Mouse (Mus musculus) liver, embryonic 16.5 days (tissue): ENCODE measurements around the gene Tenm4. TPM values are rescaled to one million over a fixed set of nuclear protein-coding genes. Genes with fewer than 3 reads are reported as not detected.

Experiments used
- ATAC-seq: fragments of 200-750 bp; cut with Nextera tagmentation; 2 replicates; pipeline ENCODE4 v1.8.0; 2017; ENCODE audit warnings: low read depth, mild to moderate bottlenecking, moderate number of reproducible peaks, moderate library complexity
- H3K27ac ChIP-seq: fragments of 300-500 bp; sonication (generic); 2 replicates; pipeline ENCODE4 v1.5.1; 2014; ENCODE audit warnings: mild to moderate bottlenecking, low read length
- H3K27me3 ChIP-seq: fragments of 300-500 bp; sonication (generic); 2 replicates; pipeline ENCODE4 v1.6.1; 2014; ENCODE audit warnings: low read depth, low read length, mixed read lengths; ENCODE audit not compliant: control insufficient read depth, insufficient read depth
- H3K36me3 ChIP-seq: fragments of 300-500 bp; sonication (generic); 2 replicates; pipeline ENCODE4 v1.6.1; 2014; ENCODE audit warnings: mild to moderate bottlenecking; ENCODE audit not compliant: control insufficient read depth, insufficient read depth
- H3K4me1 ChIP-seq: fragments of 300-500 bp; sonication (generic); 2 replicates; pipeline ENCODE4 v1.6.1; 2014; ENCODE audit warnings: low read depth, low read length, mixed read lengths; ENCODE audit not compliant: control insufficient read depth
- H3K4me2 ChIP-seq: fragments of 300-500 bp; sonication (generic); 2 replicates; pipeline ENCODE4 v1.6.1; 2014; ENCODE audit warnings: low read depth, low read length, mixed read lengths
- H3K4me3 ChIP-seq: fragments of 300-500 bp; sonication (generic); 2 replicates; pipeline ENCODE4 v1.5.1; 2014; ENCODE audit warnings: low read depth, mild to moderate bottlenecking, low read length
- H3K9ac ChIP-seq: fragments of 300-500 bp; sonication (generic); 2 replicates; pipeline ENCODE4 v1.6.1; 2014; ENCODE audit warnings: low read depth, low read length
- H3K9me3 ChIP-seq: fragments of 300-500 bp; sonication (generic); replicated peaks from 2 replicates; pipeline ENCODE4 v1.6.1; 2016; ENCODE audit warnings: low read length; ENCODE audit not compliant: control insufficient read depth
- WGBS: fragments of 180-500 bp; shearing (Covaris S2); extraction: QIAGEN DNeasy Blood & Tissue Kit; methylation state at CpG from one replicate; pipeline ENCODE4 v1.1.7; 2014; ENCODE audit not compliant: insufficient replicate concordance; 5-methylcytosine and 5-hydroxymethylcytosine counted together
- polyA plus RNA-seq: library from polyadenylated mRNA; unstranded; fragments of >200 nt; fragmentation: Nextera tagmentation; extraction: Ambion mirVana; gene quantifications from 2 replicates; pipeline ENCODE4 v1.2.1, GENCODE M21; 2015

The Tenm4 gene
- polyA plus RNA-seq, 1 experiment from 2014 or later: 2.4 TPM

DNA sequence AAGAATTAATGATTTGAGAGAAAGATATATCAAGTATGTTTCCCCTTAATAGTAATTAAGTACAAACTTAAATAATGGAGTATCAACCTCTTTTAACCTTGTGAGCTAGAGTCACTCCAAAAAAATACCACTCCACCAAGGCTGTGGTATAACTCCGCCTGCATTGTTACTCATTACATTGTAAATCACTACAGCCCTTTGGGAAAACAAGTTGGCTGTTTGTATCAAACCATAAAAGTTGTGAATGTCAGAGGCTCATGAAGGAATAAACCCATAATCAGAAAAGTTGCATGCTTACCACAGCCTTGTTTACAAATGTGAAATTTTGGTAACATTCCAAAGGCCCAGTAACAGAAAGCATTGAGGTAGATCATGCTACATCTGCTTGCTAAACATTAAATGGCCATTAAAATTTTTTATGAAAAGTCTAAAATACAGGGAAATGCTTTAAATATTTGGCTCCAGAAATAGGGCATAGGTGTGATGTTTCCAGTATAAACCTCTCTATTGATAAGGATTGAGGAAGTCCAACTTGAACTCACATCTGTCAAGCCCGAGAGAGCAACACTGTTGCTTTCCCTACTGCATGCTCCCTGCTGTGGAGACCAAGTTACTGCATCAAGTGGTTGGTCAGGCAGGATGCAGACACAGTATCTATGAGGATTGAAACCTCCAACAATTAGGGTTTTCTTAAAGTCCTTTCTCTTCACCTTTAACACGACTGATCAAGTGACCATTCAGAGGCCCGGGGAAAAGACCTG is 582.5 kb downstream of the Tenm4 start:
- H3K9ac ChIP-seq: no peak overlapping the region
- H3K4me2 ChIP-seq: no peak overlapping the region
- H3K27ac ChIP-seq: no peak overlapping the region
- WGBS: 55% methylated on average over 4 of the region's 4 CpGs
- no peaks in the 10 kb centered on the region for H3K4me1 ChIP-seq
- no peak for ATAC-seq
- no peak overlapping the region for H3K4me3 ChIP-seq
- H3K36me3 ChIP-seq: no peaks in the 10 kb centered on the region
- no peaks in the 10 kb centered on the region for H3K27me3 ChIP-seq
- H3K9me3 ChIP-seq: no peaks in the 10 kb centered on the region

- Histone ChIP-seq H3K36me3 (no peaks in the 10 kb centered on the region), H3K27me3 (no peaks in the 10 kb centered on the region), H3K27ac (no peak overlapping the region), H3K9ac (no peak overlapping the region), H3K9me3 (no peaks in the 10 kb centered on the region), H3K4me1 (no peaks in the 10 kb centered on the region), H3K4me2 (no peak overlapping the region), H3K4me3 (no peak overlapping the region)
- 68% methylated on average over 12 of the region's 12 CpGs for WGBS
- ATAC-seq: no peak
Measured at GRCm38 (mm10) chr7:96754175-96754574, 583.1 kb downstream of the Tenm4 start.

DNA sequence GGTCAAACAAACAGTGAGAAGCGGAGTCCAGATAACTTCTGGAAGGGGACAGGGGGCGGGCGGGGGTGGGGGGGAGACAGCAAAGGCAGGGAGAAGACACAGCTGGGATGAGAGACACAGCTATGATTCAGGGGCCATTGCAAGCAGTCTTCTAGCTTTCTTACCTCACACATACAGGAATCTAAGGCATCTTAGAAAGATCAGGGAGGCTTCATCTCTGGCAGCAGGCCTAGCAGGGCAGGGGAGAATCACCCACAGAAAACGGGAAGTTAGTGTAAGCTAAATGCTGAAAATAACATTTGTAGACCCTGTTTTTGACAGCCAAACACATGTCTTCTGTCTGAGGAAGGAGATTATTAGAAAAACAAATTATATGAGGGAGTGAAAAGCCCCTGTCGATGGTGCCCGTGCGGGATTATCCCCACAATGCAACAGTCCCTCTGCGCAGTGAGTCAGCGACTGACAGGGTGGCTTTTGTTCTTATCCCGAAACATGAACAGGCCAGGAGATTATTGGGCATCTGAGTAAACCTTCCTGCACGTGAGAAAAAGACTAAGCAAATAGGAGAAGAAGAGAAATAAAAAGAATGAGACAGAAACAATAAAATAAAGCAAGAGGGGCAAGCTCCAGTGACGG is 584.5 kb downstream of the Tenm4 start:
- Histone ChIP-seq H3K4me3 (no peak overlapping the region), H3K4me1 (no peaks in the 10 kb centered on the region), H3K9me3 (no peaks in the 10 kb centered on the region), H3K4me2 (no peak overlapping the region), H3K27me3 (no peaks in the 10 kb centered on the region), H3K36me3 (no peaks in the 10 kb centered on the region), H3K27ac (no peak overlapping the region), H3K9ac (no peak overlapping the region)
- 49% methylated on average over 12 of the region's 12 CpGs for WGBS
- no peak for ATAC-seq

DNA sequence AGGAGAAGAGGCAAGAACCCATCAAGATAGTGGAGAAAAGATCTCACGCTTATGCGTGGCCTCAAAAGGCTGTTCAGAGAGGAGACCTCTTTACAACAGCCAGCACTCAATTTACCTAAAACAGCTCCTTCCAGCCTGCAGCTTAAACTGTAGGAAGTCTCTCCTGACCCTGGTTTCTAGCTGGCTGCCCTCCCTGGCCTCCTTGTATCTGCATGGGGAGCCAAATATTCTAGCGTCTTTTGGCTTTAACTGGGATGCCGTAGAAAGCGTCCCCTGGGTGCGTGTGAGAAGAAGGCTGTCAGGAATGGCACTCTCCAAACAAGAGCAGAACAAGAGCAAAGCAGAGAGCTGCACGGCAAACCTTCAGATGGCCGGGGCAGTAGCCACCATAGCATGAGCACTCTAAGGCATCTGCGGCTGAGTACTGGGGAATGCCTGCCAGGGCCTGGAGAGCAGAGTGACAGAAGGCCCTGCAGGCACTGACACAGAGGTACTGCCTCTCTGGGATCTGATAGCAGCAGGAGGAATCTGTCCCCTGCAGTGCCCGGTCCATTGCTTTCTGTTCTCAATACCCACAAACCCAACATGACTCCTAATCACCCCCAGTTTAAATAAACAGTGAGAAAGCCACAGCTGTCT is 585.2 kb downstream of the Tenm4 start:
- Histone ChIP-seq H3K27me3 (no peaks in the 10 kb centered on the region), H3K4me1 (no peaks in the 10 kb centered on the region), H3K4me3 (no peak overlapping the region), H3K27ac (no peak overlapping the region), H3K9ac (no peak overlapping the region), H3K36me3 (no peaks in the 10 kb centered on the region), H3K9me3 (no peaks in the 10 kb centered on the region), H3K4me2 (no peak overlapping the region)
- 58% methylated on average over 10 of the region's 10 CpGs for WGBS
- ATAC-seq: no peak

DNA sequence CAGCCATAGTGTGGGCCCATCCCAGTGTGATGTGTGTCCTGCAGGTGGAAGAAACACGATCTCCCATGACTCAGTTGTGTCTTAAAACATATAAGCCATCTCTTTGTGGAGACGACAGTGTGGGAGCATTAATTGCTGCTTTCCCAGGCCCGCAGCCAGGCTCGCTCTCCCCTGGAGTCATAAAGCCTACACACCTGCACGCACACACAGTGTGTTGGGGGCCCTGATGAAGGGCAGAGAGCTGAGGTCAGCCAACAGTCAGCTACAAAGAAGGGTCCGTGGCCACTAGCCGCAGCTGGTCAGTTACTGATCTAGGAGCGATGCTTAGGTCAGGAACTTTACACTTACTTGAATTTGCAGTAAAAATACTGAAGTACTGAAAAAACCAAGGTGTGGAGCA is 586.0 kb downstream of the Tenm4 start:
- H3K9me3 ChIP-seq: no peaks in the 10 kb centered on the region
- 67% methylated on average over 8 of the region's 8 CpGs for WGBS

DNA sequence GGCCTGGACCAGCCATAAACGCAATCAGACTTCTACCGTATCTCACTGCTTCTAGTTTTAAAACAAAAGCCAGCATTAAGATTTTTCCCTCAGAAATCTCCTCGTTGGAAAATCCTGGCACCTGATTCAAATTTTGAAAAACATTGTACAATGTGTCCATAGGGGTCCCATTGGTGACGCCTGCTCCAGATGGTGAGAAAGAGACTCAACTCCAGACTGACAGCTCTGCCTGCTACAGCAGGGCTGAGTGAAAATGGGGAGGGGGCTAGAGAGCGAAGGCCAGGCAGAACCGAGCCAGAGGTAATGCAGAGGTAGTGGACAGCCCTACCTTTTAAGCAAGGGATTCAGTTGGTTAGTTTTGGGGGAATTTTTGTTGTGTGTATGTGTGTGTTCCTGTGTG is 589.2 kb downstream of the Tenm4 start:
- no peaks in the 10 kb centered on the region for H3K36me3 ChIP-seq
- H3K4me3 ChIP-seq: no peak overlapping the region
- H3K27me3 ChIP-seq: no peaks in the 10 kb centered on the region
- H3K9me3 ChIP-seq: no peaks in the 10 kb centered on the region
- no peak overlapping the region for H3K27ac ChIP-seq
- no peak for ATAC-seq
- no peak overlapping the region for H3K4me2 ChIP-seq
- H3K4me1 ChIP-seq: no peaks in the 10 kb centered on the region
- WGBS: 62% methylated on average over 6 of the region's 6 CpGs
- H3K9ac ChIP-seq: no peak overlapping the region

More for the DNA sequence above, 586.0 kb downstream of the Tenm4 start:
- Histone ChIP-seq H3K27ac (no peak overlapping the region), H3K4me3 (no peak overlapping the region), H3K4me1 (no peaks in the 10 kb centered on the region), H3K27me3 (no peaks in the 10 kb centered on the region), H3K9ac (no peak overlapping the region), H3K36me3 (no peaks in the 10 kb centered on the region), H3K4me2 (no peak overlapping the region)
- no peak for ATAC-seq

- H3K4me3 ChIP-seq: no peak overlapping the region
- H3K9me3 ChIP-seq: no peaks in the 10 kb centered on the region
- no peak for ATAC-seq
- H3K4me1 ChIP-seq: no peaks in the 10 kb centered on the region
- H3K36me3 ChIP-seq: no peaks in the 10 kb centered on the region
- no peaks in the 10 kb centered on the region for H3K27me3 ChIP-seq
- no peak overlapping the region for H3K4me2 ChIP-seq
- no peak overlapping the region for H3K27ac ChIP-seq
- H3K9ac ChIP-seq: no peak overlapping the region
- 69% methylated on average over 5 of the region's 5 CpGs for WGBS
Measured at GRCm38 (mm10) chr7:96761151-96761550, 590.1 kb downstream of the Tenm4 start.

DNA sequence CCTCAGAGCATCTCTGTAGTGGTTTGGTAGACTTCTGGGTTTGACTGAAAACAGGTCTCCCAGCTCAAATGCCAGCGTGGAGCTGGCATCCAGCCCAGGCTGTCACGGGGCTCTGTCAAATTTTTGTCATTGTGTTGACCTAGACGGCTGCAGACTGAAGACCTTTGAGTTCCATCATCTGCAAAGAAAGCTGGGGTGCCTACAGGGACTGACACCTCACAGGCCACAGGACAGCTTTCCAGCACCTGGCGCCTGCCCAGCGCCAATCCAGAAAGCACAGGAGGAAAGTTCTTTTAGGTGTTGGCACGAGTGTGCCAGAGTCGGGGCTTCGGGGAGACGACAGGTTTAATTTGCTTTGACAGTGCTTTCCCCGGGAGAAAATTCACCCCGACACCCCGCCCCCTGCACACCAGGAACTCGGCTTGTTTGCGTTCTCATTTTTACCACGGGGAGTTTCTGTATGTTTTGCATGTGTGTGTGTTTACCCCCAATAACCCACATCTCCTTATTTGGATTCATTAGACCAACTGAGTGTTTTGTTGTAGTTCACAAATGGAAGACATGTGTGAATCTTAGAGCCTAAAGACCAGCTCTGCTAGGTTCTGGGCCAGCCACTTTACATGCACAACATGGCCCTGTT is 594.4 kb downstream of the Tenm4 start:
- Histone ChIP-seq H3K4me1 (no peaks in the 10 kb centered on the region), H3K9ac (no peak overlapping the region), H3K4me2 (no peak overlapping the region), H3K36me3 (no peaks in the 10 kb centered on the region), H3K27me3 (no peaks in the 10 kb centered on the region), H3K4me3 (no peak overlapping the region), H3K27ac (no peak overlapping the region), H3K9me3 (no peaks in the 10 kb centered on the region; the same call in 1 of the 2 replicates)
- ATAC-seq: no peak
- WGBS: 68% methylated on average over 15 of the region's 15 CpGs
